Mouse (Mus musculus) urinary bladder, adult 2 months (tissue): ENCODE measurements around the gene Lix1l. TPM values are rescaled to one million over a fixed set of nuclear protein-coding genes. Genes with fewer than 3 reads are reported as not detected.

Experiments used
- DNase-seq: peaks from one replicate; pipeline ENCODE4 v3.0.0; 2022; ENCODE audit warnings: low spot score
- polyA plus RNA-seq: library from polyadenylated mRNA; depleted of rRNA; stranded (reverse); fragments of >200 nt; gene quantifications from 2 replicates; pipeline ENCODE4 v1.2.3, GENCODE M21; 2012; rRNA removed

Lix1l gene
- polyA plus RNA-seq, 1 experiment, result 57.6 TPM

GRCm38 (mm10) chr3:96675690-96676089 is 74.7 kb downstream of the Lix1l start:
- no peak for DNase-seq

Other genes starting within 250 kb of the Lix1l start
- 0.15 and 0.29 TPM in 2 replicates for gene BC107364, start 148.8 kb upstream of the Lix1l start, polyA plus RNA-seq
- 0.09 and 0.11 TPM in 2 replicates for gene Hfe2, start 76.0 kb upstream of the Lix1l start, polyA plus RNA-seq
- gene Txnip, start 43.2 kb upstream of the Lix1l start, polyA plus RNA-seq, result 712 and 742 TPM in 2 replicates
- gene Gm16253, start 24.2 kb upstream of the Lix1l start, polyA plus RNA-seq, result not detected in 2 replicates
- gene Polr3gl, start 7.0 kb upstream of the Lix1l start, polyA plus RNA-seq, result 44.4 and 59.0 TPM in 2 replicates
- gene Ankrd34a, start 4.5 kb upstream of the Lix1l start, polyA plus RNA-seq, result 0.70 and 1.1 TPM in 2 replicates
- 31.0 and 41.8 TPM in 2 replicates for gene Rbm8a, start 28.8 kb downstream of the Lix1l start, polyA plus RNA-seq
- gene Pex11b, start 34.2 kb downstream of the Lix1l start, polyA plus RNA-seq, result 40.6 and 50.2 TPM in 2 replicates
- gene Gm42957, start 34.3 kb downstream of the Lix1l start, polyA plus RNA-seq, result 0.08 and 0.09 TPM in 2 replicates
- gene Itga10, start 44.4 kb downstream of the Lix1l start, polyA plus RNA-seq, result 3.5 and 3.8 TPM in 2 replicates
- 9.5 TPM in 2 replicates for gene Ankrd35, start 69.0 kb downstream of the Lix1l start, polyA plus RNA-seq
- 45.8 and 47.6 TPM in 2 replicates for gene Pias3, start 95.2 kb downstream of the Lix1l start, polyA plus RNA-seq
- gene Nudt17, start 107.4 kb downstream of the Lix1l start, polyA plus RNA-seq, result 2.5 and 2.9 TPM in 2 replicates
- gene Polr3c, start 126.5 kb downstream of the Lix1l start, polyA plus RNA-seq, result 32.7 and 35.8 TPM in 2 replicates
- gene Rnf115, start 126.5 kb downstream of the Lix1l start, polyA plus RNA-seq, result 29.3 and 31.0 TPM in 2 replicates
- gene Pdzk1, start 228.1 kb downstream of the Lix1l start, polyA plus RNA-seq, result 0.04 TPM in 1 of 2 replicates, not detected in the other
- gene Cd160, start 228.2 kb downstream of the Lix1l start, polyA plus RNA-seq, result 0.29 and 0.78 TPM in 2 replicates